Mouse (Mus musculus) retina, embryonic 14.5 days (tissue): Measurements from ENCODE around the gene Gm17660.

Experiments used
- DNase-seq: peaks from one replicate; pipeline ENCODE4 v3.0.0-alpha.2; 2015; ENCODE audit warnings: low spot score

Gene Gm17660

GRCm38 (mm10) chr5:104077508-104077907 is at the start of gene Gm17660:
Gene Gm17660, minus strand, starts transcription at chr5:104077608.
- DNase-seq, result no peak

GRCm38 (mm10) chr5:104126561-104127320 is 49.3 kb upstream of the Gm17660 start:
- DNase-seq, result no peak

GRCm38 (mm10) chr5:104124016-104124658 is 46.7 kb upstream of the Gm17660 start:
- DNase-seq, result no peak

GRCm38 (mm10) chr5:104115890-104116289 is 38.5 kb upstream of the Gm17660 start:
- no peak for DNase-seq

- DNase-seq, result no peak
Observed at GRCm38 (mm10) chr5:104115118-104115517, 37.7 kb upstream of the Gm17660 start.

GRCm38 (mm10) chr5:104113491-104114172 is 36.2 kb upstream of the Gm17660 start, which contains the start of gene Sparcl1:
Gene Sparcl1, minus strand, starts transcription at chr5:104113733.
- peak; percentile 18 for DNase-seq

- no peak for DNase-seq
Observed at GRCm38 (mm10) chr5:104112511-104112910, 35.1 kb upstream of the Gm17660 start.

- no peak for DNase-seq
Observed at GRCm38 (mm10) chr5:104112016-104112415, 34.6 kb upstream of the Gm17660 start.

- DNase-seq, result peak; percentile 44
Observed at GRCm38 (mm10) chr5:104110171-104110920, 32.9 kb upstream of the Gm17660 start.

- peak; percentile 8 for DNase-seq
Observed at GRCm38 (mm10) chr5:104109516-104109915, 32.1 kb upstream of the Gm17660 start.

GRCm38 (mm10) chr5:104108879-104109369 is 31.5 kb upstream of the Gm17660 start:
- peak; percentile 64 for DNase-seq

GRCm38 (mm10) chr5:104108127-104108875 is 30.9 kb upstream of the Gm17660 start:
- DNase-seq, result peak; percentile 27

- no peak for DNase-seq
Observed at GRCm38 (mm10) chr5:104104111-104104510, 26.7 kb upstream of the Gm17660 start.

- no peak for DNase-seq
Observed at GRCm38 (mm10) chr5:104103171-104103570, 25.8 kb upstream of the Gm17660 start.

- DNase-seq, result peak; percentile 15
Observed at GRCm38 (mm10) chr5:104101678-104102531, 24.5 kb upstream of the Gm17660 start.

- DNase-seq, result no peak
Observed at GRCm38 (mm10) chr5:104096078-104096938, 18.9 kb upstream of the Gm17660 start.

GRCm38 (mm10) chr5:104095416-104096077 is 18.1 kb upstream of the Gm17660 start:
- no peak for DNase-seq

- no peak for DNase-seq
Observed at GRCm38 (mm10) chr5:104089751-104090150, 12.3 kb upstream of the Gm17660 start.

GRCm38 (mm10) chr5:104085366-104085765 is 8.0 kb upstream of the Gm17660 start:
- no peak for DNase-seq
